Mouse (Mus musculus) cerebellum, postnatal 25 days (tissue): ENCODE results near the gene Rnf214.
"Not testable (repeated sequence)": the region's sequence is repeated elsewhere in the genome, so short reads cannot be mapped to it uniquely, and the experiment has no call there.

Source experiments
- DNase-seq, 2 experiments: peaks; one replicate each; pipeline ENCODE4 v3.0.0; 2021; ENCODE audit warnings: mixed read lengths in 2 of 2

The Rnf214 gene

GRCm38 (mm10) chr9:45849528-45850408, 56.9 kb downstream of the Rnf214 start:
- DNase-seq: no peak

DNA sequence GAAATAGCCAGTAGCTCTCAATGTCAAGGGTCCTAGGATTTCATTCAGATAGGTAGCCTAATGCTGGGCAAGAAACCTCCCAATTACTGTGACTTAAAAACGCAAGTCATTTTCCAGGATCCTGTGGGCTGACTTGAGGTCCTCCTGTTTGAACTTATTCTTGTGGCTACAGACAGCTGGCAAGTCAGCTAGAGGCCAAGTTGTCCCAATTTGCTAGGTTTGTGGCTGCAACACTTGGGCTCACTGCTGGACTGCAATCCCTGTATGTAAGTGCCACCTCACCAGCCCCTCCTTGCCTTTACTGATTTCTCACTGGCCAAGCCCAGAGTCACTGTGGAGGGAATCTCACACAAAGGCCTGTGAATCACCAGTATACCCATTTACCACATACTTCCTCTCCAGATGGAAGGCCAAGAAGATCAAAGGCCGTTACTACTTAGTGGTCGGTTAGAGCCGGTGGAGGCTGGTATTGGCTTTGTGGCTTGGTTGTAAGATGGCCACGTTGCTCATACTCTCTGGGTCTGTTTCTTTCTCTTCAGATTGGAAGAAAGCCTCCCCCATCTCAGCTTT, 59.7 kb downstream of the Rnf214 start:
- no peak for DNase-seq

DNA sequence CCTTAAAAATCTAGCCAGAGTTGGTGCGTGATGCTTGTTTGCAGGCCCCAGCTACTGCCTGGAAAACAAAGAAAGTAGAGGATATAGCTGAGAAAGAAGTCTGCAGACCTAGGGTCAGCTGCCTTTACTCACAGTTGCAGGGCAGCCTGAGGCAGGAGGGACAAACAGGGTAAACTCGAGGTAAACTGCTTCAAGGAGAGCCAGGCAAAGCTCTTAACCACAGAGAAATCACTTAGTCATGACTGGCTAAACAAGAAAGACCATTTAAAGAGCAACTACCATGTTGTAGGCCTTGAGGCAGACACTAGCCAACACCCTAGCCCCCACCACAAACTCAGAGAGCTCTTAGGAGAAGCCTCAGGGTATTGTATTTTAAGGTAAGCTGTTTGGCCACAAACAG, 60.5 kb downstream of the Rnf214 start:
- DNase-seq: not testable (repeated sequence)

DNA sequence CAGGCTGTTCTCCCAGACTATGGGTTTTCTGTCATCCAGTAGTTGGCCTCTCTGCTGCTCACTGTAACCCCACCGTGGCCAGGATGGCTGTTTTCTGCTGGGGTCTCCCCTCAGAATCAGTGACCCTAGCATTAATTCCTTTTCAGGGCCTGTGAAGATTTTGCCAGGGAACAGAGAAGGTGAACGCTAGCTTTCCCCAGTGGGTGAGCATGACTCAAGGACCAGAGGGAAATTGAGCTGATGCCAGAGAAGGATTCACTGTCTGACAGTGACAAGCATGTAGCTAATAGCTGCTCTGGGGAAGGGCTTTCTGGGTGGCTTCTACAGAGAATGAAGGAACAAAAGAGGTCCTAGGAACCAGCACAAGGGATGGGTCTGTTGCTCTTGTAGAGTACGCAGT, 61.2 kb downstream of the Rnf214 start:
- DNase-seq: no peak

- no peak for DNase-seq
Measured at GRCm38 (mm10) chr9:45843780-45844179, 62.9 kb downstream of the Rnf214 start.

DNA sequence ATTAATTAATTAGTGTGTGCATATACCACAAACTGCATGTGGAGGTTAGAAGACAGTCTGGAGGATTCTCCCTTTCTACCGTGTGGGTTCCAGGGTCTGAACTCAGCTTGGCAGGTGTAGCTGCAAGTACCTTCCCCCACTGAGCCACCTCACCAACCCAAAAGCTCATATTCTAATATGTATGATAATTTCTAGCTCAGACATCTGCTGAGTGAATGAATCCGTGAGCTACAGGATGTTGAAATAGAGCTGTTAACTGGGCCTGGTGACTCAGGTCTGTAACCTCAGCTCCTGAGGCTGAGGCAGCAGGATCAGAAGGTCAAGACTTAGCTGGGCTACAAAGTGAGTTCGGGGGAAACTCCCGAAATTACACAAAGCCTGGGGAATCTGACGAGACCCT, 63.7 kb downstream of the Rnf214 start:
- DNase-seq: no peak

GRCm38 (mm10) chr9:45841458-45841857, 65.3 kb downstream of the Rnf214 start:
- peak; percentile 47 to 62 for DNase-seq

DNA sequence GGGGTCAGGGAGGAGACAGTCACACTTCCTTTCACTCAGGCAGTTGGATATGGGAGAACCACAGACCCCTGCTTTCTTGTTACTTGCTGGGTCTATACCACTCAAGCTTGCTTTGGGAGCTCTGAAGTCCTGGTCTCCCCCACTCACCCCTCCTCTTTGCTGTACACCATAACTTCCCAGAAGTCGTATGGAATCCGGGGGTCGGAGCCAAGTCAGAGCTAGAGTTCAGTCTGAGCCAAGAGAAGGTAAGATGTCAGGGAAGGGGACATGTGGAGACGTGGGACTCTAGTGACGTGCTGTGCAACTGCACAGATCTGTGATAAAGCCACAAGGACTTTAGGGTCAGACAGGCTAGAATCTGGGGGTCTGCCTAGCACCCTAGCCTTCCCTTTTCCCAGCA, 66.4 kb downstream of the Rnf214 start:
- no peak for DNase-seq

- peak in 1 of 2 experiments; percentile 46 for DNase-seq
Measured at GRCm38 (mm10) chr9:45839982-45840300, 66.8 kb downstream of the Rnf214 start.

GRCm38 (mm10) chr9:45839139-45839981, 67.4 kb downstream of the Rnf214 start:
- peak in 1 of 2 experiments; percentile 60 for DNase-seq

- DNase-seq: peak; percentile 89 to 93
Measured at GRCm38 (mm10) chr9:45838434-45839138, 68.1 kb downstream of the Rnf214 start, which contains the start of gene Bace1. Gene Bace1, plus strand, starts transcription at chr9:45838580.

GRCm38 (mm10) chr9:45838069-45838433, 68.7 kb downstream of the Rnf214 start:
- DNase-seq: no peak

DNA sequence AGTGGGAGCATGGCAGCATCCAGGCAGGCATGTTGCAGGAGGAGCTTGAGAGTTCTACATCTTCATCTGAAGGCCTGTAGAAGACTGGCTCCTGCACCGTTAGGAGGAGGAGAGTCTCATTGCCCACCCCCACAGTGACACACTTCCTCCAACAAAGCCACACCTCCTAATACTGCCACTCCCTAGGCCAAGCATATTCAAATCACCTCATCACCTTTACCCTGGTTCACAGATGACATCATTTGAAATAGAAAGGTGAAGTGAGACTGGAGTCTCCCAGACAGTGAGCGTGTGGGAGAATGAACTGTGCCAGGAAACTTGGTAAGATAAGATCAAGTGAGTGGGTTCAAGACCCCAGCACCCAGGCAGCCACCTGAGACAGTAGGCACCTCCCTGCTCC, 73.2 kb downstream of the Rnf214 start:
- no peak for DNase-seq

- no peak for DNase-seq
Measured at GRCm38 (mm10) chr9:45832898-45833297, 73.8 kb downstream of the Rnf214 start.

GRCm38 (mm10) chr9:45829107-45829506, 77.6 kb downstream of the Rnf214 start:
- DNase-seq: peak; percentile 73 to 84

- DNase-seq: peak; percentile 89
Measured at GRCm38 (mm10) chr9:45828291-45828963, 78.3 kb downstream of the Rnf214 start, which contains the start of gene Cep164. Gene Cep164, minus strand, starts transcription at chr9:45828691.

DNA sequence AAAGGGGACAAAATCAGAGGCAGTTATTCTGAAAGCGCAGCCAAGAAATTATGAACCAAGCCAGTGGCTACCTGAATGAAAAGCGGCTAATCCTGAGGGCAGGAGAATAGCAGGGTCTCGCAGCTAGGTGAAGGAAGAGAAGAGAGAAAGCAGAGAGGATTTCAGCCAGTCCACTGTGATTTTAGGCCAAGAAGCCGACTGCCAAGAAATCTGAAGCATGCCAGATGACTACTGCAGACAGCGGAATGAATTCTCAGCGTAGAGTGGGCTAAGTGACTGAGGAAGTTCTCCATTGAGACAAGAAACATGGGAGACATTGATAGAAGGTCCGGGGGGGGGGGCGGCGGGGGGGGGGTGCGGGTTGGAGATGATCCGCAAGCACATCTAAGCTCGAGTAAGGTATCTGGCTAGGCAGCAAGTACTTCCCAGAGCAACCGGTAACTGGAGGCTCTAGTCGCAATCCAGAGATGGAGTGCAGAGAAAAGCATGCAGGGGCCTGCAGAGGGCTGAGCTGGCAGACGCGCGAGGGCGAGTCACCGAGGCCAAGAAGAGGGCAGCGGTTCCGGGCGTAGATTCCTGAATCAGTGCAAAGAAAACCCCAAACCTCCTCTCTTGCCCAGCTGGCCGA, 78.9 kb downstream of the Rnf214 start:
- DNase-seq: peak; percentile 49 to 54

DNA sequence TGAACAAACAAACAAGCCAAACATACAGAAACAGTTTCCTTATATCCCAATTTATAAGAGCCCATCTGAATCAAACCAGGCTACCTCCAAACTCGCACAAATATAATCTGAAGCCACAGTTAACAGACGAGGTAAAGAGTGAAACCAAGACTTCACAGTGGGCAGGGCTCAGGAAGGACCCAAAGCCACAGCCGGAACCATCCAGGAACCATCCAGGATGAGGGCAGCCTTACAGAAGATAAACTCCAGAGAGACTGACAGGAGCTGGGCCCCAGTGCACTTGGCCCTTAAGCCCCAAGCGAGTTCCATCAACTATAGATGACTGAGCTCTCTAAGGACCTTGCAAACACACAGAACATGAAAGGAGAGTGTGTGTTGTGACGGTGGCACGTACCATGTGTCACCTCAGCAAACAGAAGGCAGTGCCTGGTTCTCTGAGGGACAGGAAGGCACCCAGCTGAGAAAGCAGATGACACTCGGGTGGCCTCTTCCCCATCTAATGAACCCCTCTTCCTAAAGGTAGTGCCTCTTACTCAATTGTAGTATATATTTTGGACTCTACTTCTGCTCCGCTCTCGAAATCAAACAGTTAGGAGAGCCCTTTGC, 88.2 kb downstream of the Rnf214 start:
- peak; percentile 77 to 78 for DNase-seq

DNA sequence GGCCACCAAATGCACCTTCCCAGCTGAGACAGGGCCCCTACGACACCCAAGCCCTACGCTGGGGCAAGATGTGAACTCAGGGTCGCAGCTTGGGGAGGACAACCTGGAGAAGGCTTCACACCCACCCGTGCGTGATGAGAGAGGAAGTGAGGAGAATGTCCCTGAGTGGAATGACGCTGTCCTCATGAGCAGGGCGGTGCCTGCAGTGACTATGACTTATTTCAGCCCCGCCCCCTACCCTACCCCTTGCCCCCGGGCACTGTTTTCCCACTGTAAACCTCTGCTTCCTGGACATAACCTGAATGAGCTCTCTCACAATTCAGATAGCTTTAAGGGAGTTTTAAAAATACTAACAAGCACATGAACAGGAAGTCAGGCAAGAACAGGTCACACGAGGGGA, 91.2 kb downstream of the Rnf214 start:
- DNase-seq: no peak

GRCm38 (mm10) chr9:45815113-45815512, 91.6 kb downstream of the Rnf214 start:
- DNase-seq: peak; percentile 66 to 68
